Mouse (Mus musculus): ENCODE results near the gene Ttll13.

The Ttll13 gene

DNA sequence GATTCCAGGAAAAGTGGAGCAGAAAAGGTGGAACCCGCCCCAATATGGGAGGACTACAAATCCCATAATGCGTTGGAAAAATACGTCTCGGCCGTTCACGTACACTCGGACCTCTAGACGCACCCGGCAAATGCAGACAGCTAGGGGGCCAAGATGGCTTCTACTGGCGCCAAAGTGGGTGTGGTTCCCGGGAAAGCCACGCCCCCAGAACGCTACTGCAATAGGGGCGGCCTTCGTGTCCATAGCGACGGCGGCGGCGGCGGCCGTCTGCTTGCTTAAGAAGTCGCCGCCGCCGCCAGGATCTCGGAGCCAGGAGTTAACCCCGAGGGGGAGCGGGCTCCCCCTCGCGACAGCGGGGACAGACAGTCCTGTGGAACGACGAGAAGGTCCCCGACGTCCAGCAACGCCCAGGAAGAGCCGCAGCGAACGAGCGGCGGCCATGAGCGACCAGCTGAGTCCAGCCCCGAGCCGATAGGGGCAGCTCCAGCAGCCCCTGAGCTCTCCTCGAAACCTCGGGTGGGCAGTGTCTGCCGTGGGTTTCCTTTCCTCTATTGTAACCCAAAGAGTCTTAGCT lies at the start of gene Ttll13:
TSS of gene Ttll13 (plus strand) at position 229 of the 574 bp plus-strand sequence.
- DNase-seq = peak; percentile 100

DNA sequence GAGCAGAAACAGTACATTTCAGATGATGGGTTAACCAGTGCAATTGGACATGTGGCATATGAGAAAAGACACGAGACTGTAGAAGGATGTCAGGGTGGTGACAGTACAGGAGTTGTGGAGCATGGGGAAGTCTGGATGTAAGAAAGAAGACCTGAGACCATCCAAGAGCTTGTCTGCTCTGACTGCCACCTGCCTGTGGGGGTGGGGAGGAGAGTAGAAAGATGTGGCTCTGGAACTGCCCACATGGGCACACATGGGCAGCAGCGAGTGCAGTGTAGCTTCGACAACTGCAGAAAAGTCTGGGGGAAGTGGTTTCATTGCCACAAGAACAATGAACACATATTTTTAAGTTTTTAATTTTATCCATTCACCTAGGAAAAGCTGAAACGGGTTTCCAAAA lies 48.8 kb upstream of the Ttll13 start:
- DNase-seq = peak; percentile 92

DNA sequence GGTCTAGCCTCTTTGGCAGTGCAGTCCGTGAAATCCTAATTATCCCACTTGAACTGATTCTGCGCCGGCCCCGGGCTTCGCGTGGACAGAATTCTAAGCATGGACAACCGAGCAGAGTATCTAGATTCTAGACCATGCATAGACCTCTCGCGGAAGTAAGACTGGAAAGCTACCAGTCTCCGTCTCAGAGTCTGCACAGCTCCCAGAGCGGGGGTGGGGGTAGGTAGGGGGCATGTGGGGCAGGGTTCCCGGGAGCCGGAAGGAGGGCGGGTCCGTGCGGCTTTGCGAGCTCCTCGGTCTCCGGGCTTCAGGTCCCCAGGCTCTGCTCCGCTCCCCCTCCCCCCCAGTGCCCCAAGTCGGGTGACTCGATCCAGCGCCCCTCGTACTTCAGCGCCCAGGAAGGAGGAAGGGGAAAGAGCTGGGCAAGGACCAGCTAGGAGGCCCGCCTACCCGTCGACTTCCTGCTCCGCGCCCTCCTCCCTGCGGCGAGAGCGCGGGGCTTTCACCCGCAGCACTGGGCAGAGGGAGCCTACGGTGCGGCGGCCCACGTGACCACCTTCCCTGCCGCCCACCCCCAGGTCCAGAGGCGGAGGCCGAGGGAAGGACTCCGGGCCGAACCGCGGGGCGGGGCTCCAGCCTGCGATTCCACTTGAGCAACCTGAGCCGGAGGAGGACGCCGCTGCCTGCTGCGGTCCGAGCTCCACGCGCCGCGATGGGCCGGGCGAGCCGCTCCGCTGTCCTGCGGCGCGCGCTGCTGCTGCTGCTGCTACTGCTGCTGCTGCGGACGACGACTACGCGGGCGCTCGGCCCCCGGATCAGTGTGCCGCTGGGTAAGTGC lies 48.0 kb upstream of the Ttll13 start:
- DNase-seq = peak; percentile 98

DNA sequence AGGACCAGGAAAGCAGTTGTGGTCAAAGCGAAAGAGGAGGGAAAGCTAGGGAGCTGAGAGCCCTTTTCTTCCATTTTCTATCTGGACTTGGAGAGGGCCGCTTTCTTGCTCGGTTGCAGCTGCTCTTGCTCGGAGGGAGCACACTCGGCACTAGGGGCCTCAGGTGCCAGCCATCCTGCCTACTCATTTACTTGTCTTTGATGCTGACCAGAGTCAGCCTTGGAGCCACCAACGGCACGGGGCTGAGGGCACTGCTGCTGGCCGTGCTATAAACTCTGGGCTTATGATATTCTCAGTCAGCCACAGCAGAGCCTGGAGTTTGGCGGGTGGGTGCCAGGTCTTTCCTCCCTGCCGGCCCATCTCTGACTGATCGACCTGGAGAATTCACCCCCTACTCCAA lies 47.3 kb upstream of the Ttll13 start:
- DNase-seq = peak; percentile 92

DNA sequence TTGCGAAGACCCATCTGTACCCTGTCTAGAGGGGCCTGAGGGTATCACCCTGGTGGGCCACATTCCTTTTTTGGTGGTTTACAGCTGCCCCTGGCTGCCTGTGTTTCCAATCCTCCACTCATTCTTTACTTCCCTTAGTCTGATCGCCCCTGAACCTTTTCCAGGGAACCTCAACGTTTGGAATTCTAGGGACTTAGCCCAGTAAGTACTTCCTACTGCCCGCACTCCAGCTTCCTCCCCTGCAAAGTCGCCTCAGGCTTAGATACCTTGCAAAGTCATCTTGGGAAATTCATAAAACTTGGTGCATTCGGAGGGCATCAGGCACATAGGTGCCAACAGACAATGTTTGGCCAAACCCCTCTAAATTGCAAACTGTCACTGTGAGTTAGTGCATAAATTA lies 46.9 kb upstream of the Ttll13 start:
- DNase-seq = no peak

DNA sequence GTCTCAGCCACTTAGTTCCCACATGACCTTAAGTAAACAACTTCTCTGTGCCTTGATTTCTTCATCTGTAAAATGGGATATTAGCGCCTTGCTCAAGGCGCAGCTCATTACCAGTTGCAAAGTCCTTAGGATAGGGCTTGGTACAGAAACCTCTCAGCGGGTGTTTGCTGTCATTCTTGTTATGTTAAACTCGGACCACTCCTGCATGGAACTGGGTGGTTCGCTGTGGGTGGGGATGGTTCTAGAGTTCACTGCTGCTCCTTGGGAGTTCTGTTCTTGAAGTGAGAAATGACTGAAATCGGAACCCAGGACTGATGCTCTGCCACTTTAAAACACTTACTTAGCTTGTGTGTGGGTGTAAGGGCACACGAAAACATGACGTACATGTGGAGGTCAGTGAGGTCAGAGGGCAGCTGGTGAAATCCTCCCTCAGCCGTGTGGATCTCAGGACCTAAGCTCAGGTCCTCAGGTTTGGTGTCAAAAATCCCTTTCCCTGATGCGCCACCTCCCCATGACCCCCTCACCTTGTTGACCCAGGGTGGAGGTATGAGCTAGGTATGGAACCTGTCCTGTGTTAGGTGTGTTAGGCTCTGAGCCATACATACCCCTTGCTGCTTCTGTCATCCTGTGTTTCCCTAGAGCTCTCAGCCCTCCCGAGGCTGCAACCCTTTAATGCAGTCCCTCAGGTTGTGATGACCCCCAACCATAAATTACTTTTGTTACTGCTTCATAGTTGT lies 46.2 kb upstream of the Ttll13 start:
- peak; percentile 81 for DNase-seq

DNA sequence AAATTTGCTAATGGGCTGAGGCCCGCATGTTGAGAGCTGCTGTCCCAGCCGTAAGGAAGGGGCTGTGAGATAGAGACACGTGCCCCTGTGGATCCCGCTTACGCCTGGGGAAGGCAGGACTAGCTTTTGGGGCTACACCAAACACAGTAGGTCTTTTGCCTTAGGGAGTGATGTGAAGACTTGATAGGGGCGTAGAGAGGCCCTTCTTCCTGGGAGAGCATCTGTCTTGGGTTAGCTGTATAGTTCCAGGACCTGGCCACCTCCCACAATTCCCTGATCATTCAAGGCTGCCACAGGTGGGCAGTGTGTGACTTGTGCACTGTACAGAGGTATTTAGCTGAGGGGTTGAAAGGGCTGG lies 45.6 kb upstream of the Ttll13 start:
- DNase-seq = peak; percentile 85

DNA sequence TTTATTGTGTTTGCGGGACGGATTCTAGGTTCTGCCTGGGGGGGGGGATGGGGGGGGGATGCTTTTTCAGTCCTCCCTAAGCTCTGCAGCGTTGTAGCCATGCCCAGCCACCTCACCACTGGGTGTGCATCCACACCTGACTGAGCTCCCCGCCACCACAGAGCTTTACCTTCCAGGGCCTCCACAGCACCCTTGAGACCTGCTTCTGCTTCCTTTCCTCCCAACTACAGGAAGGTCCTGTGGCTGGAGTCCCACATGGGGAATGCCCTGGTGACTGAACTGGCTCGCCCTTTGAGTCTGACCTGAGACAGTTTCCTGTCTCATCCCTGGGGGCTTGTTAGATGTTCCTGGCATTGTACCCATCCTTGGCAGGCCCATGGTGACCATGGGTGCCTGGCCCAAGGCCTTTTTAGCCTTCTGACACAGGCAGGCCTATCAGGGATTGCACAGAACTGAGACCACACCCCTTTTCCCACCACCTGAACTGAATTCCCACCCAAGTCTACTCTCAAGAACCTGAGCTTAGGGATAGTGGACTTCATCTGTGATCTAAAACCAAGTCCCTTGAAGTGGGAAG lies 45.1 kb upstream of the Ttll13 start:
- peak; percentile 94 for DNase-seq

DNA sequence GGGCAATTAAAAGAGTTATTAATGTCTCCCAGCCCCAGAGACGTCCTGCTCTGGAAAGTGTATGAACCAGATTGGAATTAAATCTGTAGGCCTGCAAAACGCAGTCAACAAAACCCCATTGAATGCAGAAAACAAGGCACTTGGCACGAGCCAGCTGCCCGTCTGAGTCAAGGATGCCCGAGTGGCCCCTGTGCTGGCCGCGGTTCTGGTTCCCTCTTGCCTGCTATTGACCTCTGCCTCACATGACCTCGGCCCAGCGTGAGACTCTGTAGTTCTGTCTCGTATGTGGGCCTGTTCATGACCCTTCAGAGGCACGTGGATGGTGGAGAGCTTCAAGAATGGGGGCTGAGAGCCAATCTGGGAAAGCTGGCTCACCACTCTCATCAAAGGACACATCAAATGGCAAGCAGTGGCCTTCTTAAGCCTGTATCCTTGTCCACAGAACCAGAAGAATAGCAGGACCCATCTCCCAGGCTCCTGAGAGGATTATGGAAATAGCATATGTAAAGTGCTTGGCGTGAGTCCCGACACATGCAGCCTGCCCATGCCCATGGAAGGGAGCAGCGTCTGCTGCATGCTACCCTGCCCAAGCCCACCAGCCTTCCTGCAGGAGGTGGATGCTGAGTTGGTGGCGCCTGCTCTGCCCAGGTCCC lies 44.2 kb upstream of the Ttll13 start:
- DNase-seq = peak; percentile 90

DNA sequence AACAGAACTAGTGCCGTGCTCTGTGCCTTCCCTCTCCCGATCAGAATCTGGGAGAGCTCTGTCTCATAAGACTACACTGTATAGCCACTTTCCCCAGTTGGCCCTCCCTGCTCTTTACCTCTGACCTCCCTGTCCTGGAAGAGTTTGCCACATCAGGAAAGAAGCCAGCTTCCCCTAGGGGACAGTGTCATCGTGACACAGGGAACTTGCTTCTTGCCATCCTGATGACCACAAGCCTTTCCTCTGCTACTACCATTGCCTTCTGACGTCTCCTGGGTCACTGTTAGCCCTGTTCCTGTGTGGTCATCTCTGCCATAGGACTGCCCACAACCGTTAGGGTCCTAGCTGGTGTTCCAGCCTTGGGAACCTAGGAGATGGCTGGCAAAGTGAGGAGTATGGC lies 43.2 kb upstream of the Ttll13 start:
- peak; percentile 81 for DNase-seq

DNA sequence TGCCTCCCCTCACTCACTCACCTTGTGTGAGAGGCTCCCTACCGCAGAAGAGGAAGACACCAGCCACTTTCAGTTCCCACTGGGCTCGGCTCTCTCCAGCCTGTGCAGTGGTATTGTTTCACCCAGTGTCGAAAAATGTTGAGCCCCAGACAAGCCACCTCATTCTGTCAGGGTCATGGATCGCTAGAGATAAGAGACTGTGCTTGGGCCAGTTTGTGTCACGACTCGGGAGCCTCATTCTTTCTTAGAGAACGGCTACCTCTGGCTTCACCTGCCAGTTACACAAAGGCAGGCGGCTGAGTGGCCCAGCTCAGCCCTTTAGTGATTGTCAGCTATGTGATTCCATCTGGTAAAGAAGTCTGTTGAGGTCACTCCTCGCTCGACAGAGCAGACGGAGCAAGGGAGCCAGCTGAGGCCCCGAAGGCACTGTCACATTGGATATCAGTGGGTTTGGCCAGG lies 42.5 kb upstream of the Ttll13 start:
- DNase-seq = peak; percentile 93

DNA sequence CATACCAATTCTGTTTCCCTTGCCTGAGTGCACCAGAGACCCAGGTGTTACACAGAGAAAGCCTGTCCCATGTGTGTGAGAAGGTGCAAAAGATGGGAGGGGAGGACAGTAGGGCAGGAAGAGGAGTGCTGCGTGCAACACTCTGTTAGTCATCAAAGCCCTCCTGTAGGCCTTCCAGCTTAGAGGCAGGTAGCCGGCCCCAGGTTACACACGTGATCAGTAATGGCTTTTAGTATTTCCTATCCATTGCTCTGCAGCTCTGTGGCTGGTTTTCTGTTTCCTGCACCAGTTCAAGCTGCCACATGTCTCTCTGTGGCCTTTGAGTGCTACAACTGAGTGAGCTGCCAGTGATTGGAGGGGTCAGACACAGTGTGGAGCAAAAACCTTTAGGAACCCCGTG lies 41.8 kb upstream of the Ttll13 start:
- peak; percentile 85 for DNase-seq

DNA sequence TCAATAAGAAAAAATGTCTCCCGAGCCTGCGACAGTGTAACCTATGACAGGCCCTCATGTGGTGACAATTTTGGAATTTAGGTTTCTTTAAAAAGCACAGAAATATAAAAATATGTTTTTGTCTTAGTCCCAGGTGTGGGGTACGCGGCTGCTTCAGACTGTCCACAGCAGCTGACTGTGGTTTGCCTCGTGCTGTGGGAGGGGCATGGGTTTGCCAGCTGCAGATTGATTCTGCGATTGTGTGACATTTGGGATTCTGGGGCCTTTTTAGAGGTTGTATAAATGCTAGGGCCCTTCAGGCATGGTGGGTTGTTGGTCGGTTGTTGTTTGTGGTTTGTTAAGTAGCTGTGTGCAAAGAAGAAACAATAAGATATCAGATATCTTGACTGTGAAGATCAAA lies 41.2 kb upstream of the Ttll13 start:
- DNase-seq = peak; percentile 78

DNA sequence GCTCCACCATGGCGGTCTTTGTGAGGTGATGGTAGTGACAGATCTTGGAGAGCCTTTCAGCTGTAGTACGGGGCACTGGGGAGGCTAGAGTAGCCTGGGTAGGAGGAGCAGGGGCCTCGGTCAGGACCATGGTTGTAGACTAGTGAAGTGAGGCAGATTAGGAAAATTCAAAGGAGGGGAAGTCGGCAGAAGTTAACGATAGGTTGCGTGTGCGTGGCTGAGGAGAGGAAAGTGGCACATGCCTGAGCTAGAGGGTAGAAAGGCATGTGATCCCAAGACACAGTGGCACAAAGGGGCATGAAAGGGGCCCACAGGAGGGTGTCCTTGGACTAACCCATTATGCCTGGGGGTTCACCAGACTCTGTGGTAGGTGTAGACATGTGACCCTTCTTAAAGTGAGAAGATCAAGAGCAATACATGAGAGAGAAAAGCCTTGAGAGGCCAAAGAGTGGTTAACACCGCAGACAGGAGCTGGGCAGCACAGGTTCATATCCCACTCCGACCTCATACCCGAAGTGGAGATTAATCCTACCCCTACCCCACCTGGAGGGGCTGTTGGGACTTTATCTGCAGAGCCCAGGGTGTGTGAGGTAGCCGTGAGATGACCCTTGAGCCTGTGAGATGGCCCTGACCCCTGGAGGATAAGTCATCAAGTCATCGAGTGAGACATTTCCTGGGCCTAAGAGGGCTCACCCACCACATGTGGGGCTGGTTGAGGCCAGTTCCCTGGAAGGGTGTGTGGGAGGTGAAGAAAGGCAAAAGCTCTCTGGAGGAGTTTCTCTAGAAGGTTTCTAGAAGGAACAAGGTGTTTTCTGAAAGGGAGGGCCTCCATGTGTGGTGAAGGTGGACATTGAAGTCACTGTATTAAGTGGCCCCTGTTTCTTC lies 40.2 kb upstream of the Ttll13 start:
- DNase-seq = peak; percentile 83

DNA sequence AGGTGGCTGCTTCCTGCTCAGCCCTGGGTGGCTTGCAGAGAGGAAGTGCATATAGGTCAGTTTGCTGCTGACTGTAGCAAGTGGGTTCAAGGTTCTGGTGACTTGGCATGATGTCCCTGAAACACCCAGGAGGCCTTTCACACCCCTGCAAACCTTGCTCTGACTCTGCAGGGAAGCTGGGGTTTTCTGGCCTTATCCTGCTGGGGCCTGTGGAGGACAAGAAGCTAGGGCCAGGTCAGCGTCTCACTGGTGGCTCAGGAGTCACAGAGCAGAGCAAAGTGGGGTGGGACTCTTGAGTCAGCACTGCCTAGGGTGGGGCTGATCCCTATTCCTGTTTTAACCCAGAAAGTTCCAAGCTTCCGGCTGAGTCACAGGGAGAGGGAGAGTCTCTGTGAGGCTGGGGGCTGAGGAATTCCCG lies 38.9 kb upstream of the Ttll13 start:
- no peak for DNase-seq

DNA sequence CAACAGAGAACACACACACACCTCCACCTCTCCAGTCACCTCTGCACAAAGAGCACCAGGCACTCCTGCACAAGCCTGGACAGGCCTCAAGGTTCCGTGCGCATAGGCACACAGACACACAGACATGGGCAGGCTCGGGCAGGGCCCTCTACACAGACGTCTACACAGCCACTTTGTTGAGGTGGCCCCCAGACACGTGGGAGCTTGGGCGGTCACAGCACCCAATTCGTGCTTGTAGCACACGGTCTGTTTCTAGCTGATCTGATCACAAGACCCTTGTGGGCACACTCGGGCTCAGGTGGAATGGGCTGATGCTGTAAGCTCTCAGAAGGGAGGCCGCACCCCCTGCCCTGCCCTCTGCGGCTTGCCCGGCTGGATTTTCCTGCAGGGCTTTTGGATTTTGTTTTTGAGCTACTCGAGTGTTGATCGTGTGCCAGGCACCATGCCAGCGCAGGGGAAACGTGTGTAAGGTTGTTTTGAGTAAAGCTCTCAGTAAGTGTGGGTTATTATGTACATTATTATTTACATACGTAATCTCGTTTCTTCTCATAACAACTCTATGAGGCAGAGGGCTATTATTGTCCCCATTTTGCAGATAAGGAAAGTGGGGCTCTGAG lies 38.0 kb upstream of the Ttll13 start:
- DNase-seq = no peak

DNA sequence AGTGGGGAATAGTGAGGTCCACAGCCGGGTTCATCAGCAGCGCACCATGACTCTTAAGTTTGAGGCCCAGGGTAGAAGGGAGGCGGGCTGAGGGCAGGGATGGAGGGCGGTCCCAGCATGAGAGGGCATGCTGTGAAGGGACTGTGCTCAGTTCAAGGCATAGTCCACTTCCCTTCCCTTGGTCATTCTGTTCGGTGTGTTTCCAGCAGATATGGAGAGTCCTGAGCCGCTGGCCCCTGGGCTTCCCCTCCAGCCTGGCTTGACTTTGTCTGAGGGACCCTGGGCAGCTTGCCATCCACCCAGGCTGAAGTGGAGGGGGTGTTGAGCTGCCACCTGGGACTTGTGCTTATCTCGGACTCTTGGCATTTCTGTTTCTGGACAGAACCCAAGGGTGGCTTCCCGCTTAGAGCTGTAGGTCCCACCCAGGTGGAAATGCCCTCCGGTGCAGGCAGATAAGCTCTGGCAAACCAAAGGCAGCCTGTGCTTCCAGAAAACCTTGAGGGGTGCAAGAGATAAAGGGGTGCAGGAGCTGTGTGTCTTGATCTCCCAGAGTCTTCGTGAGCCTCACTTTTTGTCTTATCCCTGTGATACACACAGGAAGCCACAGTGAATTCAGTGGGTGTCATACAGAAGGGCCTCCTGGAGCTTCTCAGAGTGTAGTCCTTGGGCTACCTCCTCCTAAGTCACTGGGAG lies 37.3 kb upstream of the Ttll13 start:
- peak; percentile 95 for DNase-seq

DNA sequence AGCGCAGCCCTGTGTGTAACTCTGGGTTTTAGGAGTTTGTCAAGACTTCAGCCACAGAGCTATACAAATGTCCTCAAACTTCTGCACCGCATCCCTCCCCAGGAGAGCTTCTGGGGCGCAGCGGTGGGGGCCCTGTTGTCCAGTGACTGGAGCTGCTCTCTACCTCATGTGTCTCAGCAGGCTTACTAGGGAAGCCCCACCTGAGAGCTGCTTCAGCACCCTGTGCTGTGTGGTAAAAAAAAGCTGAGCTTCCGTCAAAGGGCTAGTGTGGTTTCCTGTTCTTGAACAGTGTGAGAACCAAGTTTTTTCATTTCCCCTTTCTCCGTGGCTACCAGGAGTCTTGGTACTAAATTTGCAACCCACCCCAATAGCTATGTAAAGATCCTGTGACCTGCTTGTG lies 36.5 kb upstream of the Ttll13 start:
- DNase-seq = peak; percentile 97

DNA sequence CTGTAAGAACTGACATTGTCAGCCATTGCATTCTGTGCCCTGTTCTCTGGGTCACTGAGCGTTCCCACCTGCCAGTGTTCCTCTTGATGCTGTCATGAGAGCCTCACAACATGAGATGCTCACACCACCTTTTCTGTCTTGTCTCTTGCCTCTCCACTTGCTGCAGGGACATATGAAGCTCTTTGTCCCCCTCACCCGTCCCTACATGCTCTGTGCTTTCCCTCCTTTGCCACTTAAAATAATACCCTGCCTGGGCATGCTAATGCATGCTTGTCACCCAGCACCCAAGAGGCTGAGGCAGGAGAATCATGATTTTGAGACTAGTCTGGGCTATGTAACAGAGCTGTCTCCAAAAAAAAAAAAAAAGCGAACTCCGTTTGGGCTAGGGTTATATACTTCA lies 35.2 kb upstream of the Ttll13 start:
- DNase-seq = no peak

DNA sequence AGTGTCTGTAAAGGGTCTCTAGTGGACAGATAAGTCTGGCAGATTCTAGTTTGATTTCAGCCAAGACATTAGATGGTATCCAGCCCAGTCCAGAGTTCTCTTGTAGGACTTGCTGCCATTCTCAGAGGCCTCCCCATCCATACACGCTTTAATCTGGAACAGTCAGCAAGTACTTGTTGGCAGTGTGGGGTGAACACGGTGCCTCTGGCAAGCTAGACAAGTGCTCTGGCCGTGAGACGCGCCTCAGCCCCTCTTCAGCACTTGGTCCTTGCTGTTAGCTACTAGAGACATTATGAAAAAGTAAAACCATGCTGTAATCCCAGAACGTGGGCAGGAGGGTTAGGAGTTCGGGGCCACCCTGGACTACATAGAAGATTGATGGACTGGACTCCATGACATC lies 32.6 kb upstream of the Ttll13 start:
- peak; percentile 88 for DNase-seq

DNA sequence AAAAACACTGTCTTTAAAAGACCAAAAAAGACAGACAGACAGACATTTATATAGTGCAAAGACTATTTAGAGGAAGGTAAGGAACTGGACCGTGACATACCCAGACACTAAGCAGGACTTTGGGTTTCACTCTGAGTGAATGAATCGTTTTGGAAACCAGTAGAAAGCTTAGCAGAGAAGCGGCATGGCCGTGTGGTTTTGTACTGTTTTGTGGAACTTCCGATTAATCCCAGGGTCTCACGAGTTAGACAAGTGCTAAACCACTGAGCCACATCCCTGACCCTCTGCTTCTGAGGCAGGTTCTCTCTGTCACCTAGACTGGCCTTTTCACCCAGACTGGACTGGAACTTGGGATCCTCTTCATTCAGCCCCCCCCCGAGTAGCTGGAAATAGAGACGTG lies 31.7 kb upstream of the Ttll13 start:
- DNase-seq = no peak
